Mouse (Mus musculus) fibroblast of lung, adult 2 months (primary cell): Measurements from ENCODE around the gene Nlrp10.

Experiments
- DNase-seq: peaks from one replicate; pipeline ENCODE4 v3.0.0-alpha.2; 2011; ENCODE audit warnings: low read depth

Nlrp10 gene

GRCm38 (mm10) chr7:108894320-108894719, 35.7 kb downstream of the Nlrp10 start, which contains the start of gene Olfr519:
Gene Olfr519 (minus strand): TSS chr7:108894420.
- no peak for DNase-seq

GRCm38 (mm10) chr7:108884906-108885305, 45.1 kb downstream of the Nlrp10 start, which contains the start of gene Olfr518:
Gene Olfr518 (minus strand): TSS chr7:108885006.
- DNase-seq = no peak

- no peak for DNase-seq
Measured at GRCm38 (mm10) chr7:108872279-108872678, 57.7 kb downstream of the Nlrp10 start, which contains the start of gene Olfr517. Gene Olfr517 (minus strand): TSS chr7:108872379.
